Mouse (Mus musculus) embryonic facial prominence, embryonic 14.5 days (tissue): ENCODE data around the gene Cox5a. TPM values are rescaled to one million over a fixed set of nuclear protein-coding genes. Genes with fewer than 3 reads are reported as not detected.
A peak's percentile ranks its signal among the peaks of the same experiment; 100 is the strongest.

Experiments
- ATAC-seq: fragments of 200-750 bp; cut with Nextera tagmentation; 2 replicates; pipeline ENCODE4 v1.8.0; 2017; ENCODE audit warnings: low read depth, moderate number of reproducible peaks, moderate TSS enrichment
- DNase-seq: peaks from one replicate; pipeline ENCODE4 v3.0.0-alpha.2; 2015; ENCODE audit warnings: low spot score
- H3K27ac ChIP-seq: fragments of 300-500 bp; sonication (generic); replicated peaks from 2 replicates; pipeline ENCODE4 v1.5.1; 2014; ENCODE audit warnings: low read depth, mild to moderate bottlenecking, low read length, moderate library complexity
- H3K27me3 ChIP-seq: fragments of 300-500 bp; sonication (generic); replicated peaks from 2 replicates; pipeline ENCODE4 v1.6.1; 2014; ENCODE audit warnings: low read length; ENCODE audit not compliant: control insufficient read depth, insufficient read depth
- H3K36me3 ChIP-seq: fragments of 300-500 bp; sonication (generic); 2 replicates; pipeline ENCODE4 v1.6.1; 2014; ENCODE audit warnings: low read length, mixed read lengths; ENCODE audit not compliant: control insufficient read depth, insufficient read depth
- H3K4me1 ChIP-seq: fragments of 300-500 bp; sonication (generic); 2 replicates; pipeline ENCODE4 v1.6.1; 2014; ENCODE audit warnings: antibody characterized with exemption, low read length; ENCODE audit not compliant: control insufficient read depth, insufficient read depth
- H3K4me2 ChIP-seq: fragments of 300-500 bp; sonication (generic); 2 replicates; pipeline ENCODE4 v1.6.1; 2014; ENCODE audit warnings: low read depth, mild to moderate bottlenecking, low read length, moderate library complexity, mixed read lengths
- H3K4me3 ChIP-seq: fragments of 300-500 bp; sonication (generic); 2 replicates; pipeline ENCODE4 v1.5.1; 2014; ENCODE audit warnings: low read depth, mild to moderate bottlenecking, low read length
- H3K9ac ChIP-seq: fragments of 300-500 bp; sonication (generic); 2 replicates; pipeline ENCODE4 v1.6.1; 2014; ENCODE audit warnings: low read depth, mild to moderate bottlenecking, low read length, moderate library complexity, mixed read lengths
- H3K9me3 ChIP-seq: fragments of 300-500 bp; sonication (generic); 2 replicates; pipeline ENCODE4 v1.6.1; 2016; ENCODE audit warnings: low read length; ENCODE audit not compliant: control insufficient read depth
- WGBS: fragments of 180-500 bp; shearing (Covaris S2); extraction: QIAGEN DNeasy Blood & Tissue Kit; methylation state at CpG from one replicate; pipeline ENCODE4 v1.1.7; 2014; 5-methylcytosine and 5-hydroxymethylcytosine counted together
- polyA plus RNA-seq: library from polyadenylated mRNA; unstranded; fragments of >200 nt; fragmentation: Nextera tagmentation; extraction: Ambion mirVana; gene quantifications from 2 replicates; pipeline ENCODE4 v1.2.1, GENCODE M21; 2014

The Cox5a gene
- polyA plus RNA-seq, 1 experiment from 2014 or later = 555 TPM

GRCm38 (mm10) chr9:57501861-57502260 lies 19.2 kb upstream of the Cox5a start:
- Histone ChIP-seq H3K9me3 (no peaks in the 10 kb centered on the region), H3K4me3 (no peak overlapping the region), H3K27me3 (peaks cover 65% of the 10 kb centered on the region), H3K4me1 (peaks cover 7% of the 10 kb centered on the region; the same call in 1 of the 2 replicates), H3K36me3 (no peaks in the 10 kb centered on the region), H3K27ac (no peak overlapping the region), H3K9ac (peak overlapping the region; percentile 43; the same call in 1 of the 2 replicates), H3K4me2 (peak overlapping the region; percentile 23; the same call in 1 of the 2 replicates)
- WGBS = 2% methylated on average over 20 of the region's 20 CpGs
- ATAC-seq (no peak), DNase-seq (peak; percentile 48)

- H3K9me3 ChIP-seq = no peaks in the 10 kb centered on the region
- WGBS = 2% methylated on average over 23 of the region's 23 CpGs
- peak overlapping the region; percentile 43 for H3K4me3 ChIP-seq
- no peak for DNase-seq
- peaks cover 7% of the 10 kb centered on the region; the same call in 1 of the 2 replicates for H3K4me1 ChIP-seq
- peak overlapping the region; percentile 88 for H3K4me2 ChIP-seq
- no peak for ATAC-seq
- H3K36me3 ChIP-seq = no peaks in the 10 kb centered on the region
- peaks cover 65% of the 10 kb centered on the region for H3K27me3 ChIP-seq
- no peak overlapping the region for H3K9ac ChIP-seq
- H3K27ac ChIP-seq = no peak overlapping the region
These were observed 18.0 kb upstream of the Cox5a start for GRCm38 (mm10) chr9:57502911-57503621.

- Histone ChIP-seq H3K9ac (peak within 1 kb of the TSS; percentile 46), H3K27ac (no peak within 1 kb of the TSS), H3K4me3 (peak within 1 kb of the TSS; percentile 43), H3K27me3 (peaks cover 65% of the 10 kb centered on the region), H3K9me3 (no peaks in the 10 kb centered on the region), H3K4me2 (peak within 1 kb of the TSS; percentile 88), H3K4me1 (peaks cover 7% of the 10 kb centered on the region; the same call in 1 of the 2 replicates), H3K36me3 (no peaks in the 10 kb centered on the region)
- WGBS = 1% methylated on average over 25 of the region's 46 CpGs
- ATAC-seq (peak; percentile 74), DNase-seq (peak; percentile 44)
These were observed 17.3 kb upstream of the Cox5a start, which contains the start of gene Rpp25 for GRCm38 (mm10) chr9:57503622-57504380. Rpp25 (plus strand) TSS chr9:57504026.

GRCm38 (mm10) chr9:57504381-57504700 lies 16.7 kb upstream of the Cox5a start:
- H3K9ac ChIP-seq = peak overlapping the region; percentile 46
- DNase-seq = peak; percentile 60
- H3K27ac ChIP-seq = no peak overlapping the region
- peaks cover 65% of the 10 kb centered on the region for H3K27me3 ChIP-seq
- peak overlapping the region; percentile 88 for H3K4me2 ChIP-seq
- H3K9me3 ChIP-seq = no peaks in the 10 kb centered on the region
- 1% methylated on average over 24 of the region's 34 CpGs for WGBS
- no peaks in the 10 kb centered on the region for H3K36me3 ChIP-seq
- H3K4me1 ChIP-seq = peaks cover 7% of the 10 kb centered on the region; the same call in 1 of the 2 replicates
- H3K4me3 ChIP-seq = peak overlapping the region; percentile 43
- peak; percentile 79 for ATAC-seq

GRCm38 (mm10) chr9:57504891-57505290 lies 16.2 kb upstream of the Cox5a start:
- Histone ChIP-seq H3K36me3 (no peaks in the 10 kb centered on the region), H3K27ac (no peak overlapping the region), H3K9me3 (no peaks in the 10 kb centered on the region), H3K4me2 (no peak overlapping the region), H3K9ac (no peak overlapping the region), H3K4me1 (peaks cover 7% of the 10 kb centered on the region; the same call in 1 of the 2 replicates), H3K27me3 (peaks cover 65% of the 10 kb centered on the region), H3K4me3 (no peak overlapping the region; the same call in 1 of the 2 replicates)
- DNase-seq = no peak
- no peak for ATAC-seq
- WGBS = 45% methylated on average over 10 of the region's 10 CpGs

- WGBS = 4% methylated on average over 8 of the region's 8 CpGs
- Histone ChIP-seq H3K4me1 (peaks cover 7% of the 10 kb centered on the region; the same call in 1 of the 2 replicates), H3K9me3 (no peaks in the 10 kb centered on the region), H3K4me2 (no peak overlapping the region), H3K4me3 (no peak overlapping the region), H3K27me3 (peaks cover 59% of the 10 kb centered on the region), H3K36me3 (no peaks in the 10 kb centered on the region), H3K9ac (no peak overlapping the region), H3K27ac (no peak overlapping the region)
- DNase-seq = peak; percentile 45
- peak; percentile 43; the same call in 1 of the 2 replicates for ATAC-seq
These were observed 15.4 kb upstream of the Cox5a start for GRCm38 (mm10) chr9:57505700-57506099.

GRCm38 (mm10) chr9:57510577-57510976 lies 10.5 kb upstream of the Cox5a start:
- DNase-seq (no peak), ATAC-seq (no peak)
- H3K36me3 ChIP-seq = no peaks in the 10 kb centered on the region
- no peak overlapping the region for H3K4me3 ChIP-seq
- H3K9ac ChIP-seq = no peak overlapping the region
- H3K27me3 ChIP-seq = peaks cover 10% of the 10 kb centered on the region
- no peak overlapping the region for H3K4me2 ChIP-seq
- no peak overlapping the region for H3K27ac ChIP-seq
- H3K9me3 ChIP-seq = no peaks in the 10 kb centered on the region
- no peaks in the 10 kb centered on the region for H3K4me1 ChIP-seq
- 60% methylated on average over 2 of the region's 2 CpGs for WGBS

- Histone ChIP-seq H3K9ac (no peak overlapping the region), H3K27ac (no peak overlapping the region), H3K36me3 (no peaks in the 10 kb centered on the region), H3K27me3 (no peaks in the 10 kb centered on the region), H3K4me2 (no peak overlapping the region), H3K9me3 (no peaks in the 10 kb centered on the region), H3K4me1 (peaks cover 3% of the 10 kb centered on the region; the same call in 1 of the 2 replicates), H3K4me3 (no peak overlapping the region)
- ATAC-seq (no peak), DNase-seq (peak; percentile 69)
- 10% methylated on average over 3 of the region's 3 CpGs for WGBS
These were observed 4.0 kb upstream of the Cox5a start for GRCm38 (mm10) chr9:57517113-57517512.
